Mouse (Mus musculus) kidney, postnatal 0 days (tissue): ENCODE results near the gene Pkdrej. TPM values are rescaled to one million over a fixed set of nuclear protein-coding genes. Genes with fewer than 3 reads are reported as not detected.

ENCODE experiments used
- ATAC-seq: fragments of 200-750 bp; cut with Nextera tagmentation; replicated peaks from 2 replicates; pipeline ENCODE4 v1.8.0; 2017; ENCODE audit warnings: low read depth, moderate number of reproducible peaks, moderate TSS enrichment, moderate library complexity; ENCODE audit not compliant: low FRiP score
- DNase-seq: peaks from one replicate; pipeline ENCODE4 v3.0.0-alpha.2; 2016; ENCODE audit warnings: low spot score
- H3K27ac ChIP-seq: fragments of 300-500 bp; sonication (generic); 2 replicates; pipeline ENCODE4 v1.5.1; 2014; ENCODE audit warnings: mild to moderate bottlenecking
- H3K27me3 ChIP-seq: fragments of 300-500 bp; sonication (generic); 2 replicates; pipeline ENCODE4 v1.6.1; 2014; ENCODE audit warnings: low read length, mixed read lengths; ENCODE audit not compliant: insufficient read depth
- H3K36me3 ChIP-seq: fragments of 300-500 bp; sonication (generic); 2 replicates; pipeline ENCODE4 v1.6.1; 2014; ENCODE audit warnings: low read length, mixed read lengths; ENCODE audit not compliant: insufficient read depth
- H3K4me1 ChIP-seq: fragments of 300-500 bp; sonication (generic); replicated peaks from 2 replicates; pipeline ENCODE4 v1.6.1; 2014; ENCODE audit warnings: antibody characterized with exemption, low read length, mixed read lengths; ENCODE audit not compliant: insufficient read depth
- H3K4me2 ChIP-seq: fragments of 300-500 bp; sonication (generic); 2 replicates; pipeline ENCODE4 v1.6.1; 2014; ENCODE audit warnings: mild to moderate bottlenecking, low read length, moderate library complexity, mixed read lengths
- H3K4me3 ChIP-seq: fragments of 300-500 bp; sonication (generic); replicated peaks from 2 replicates; pipeline ENCODE4 v1.5.1; 2014; ENCODE audit warnings: low read depth, low read length
- H3K9ac ChIP-seq: fragments of 300-500 bp; sonication (generic); 2 replicates; pipeline ENCODE4 v1.6.1; 2014; ENCODE audit warnings: low read depth, low read length
- H3K9me3 ChIP-seq: fragments of 300-500 bp; sonication (generic); replicated peaks from 2 replicates; pipeline ENCODE4 v1.6.1; 2016; ENCODE audit warnings: low read length, inconsistent platforms, mixed read lengths
- CTCF ChIP-seq: IDR thresholded peaks from 2 replicates; pipeline ENCODE4 v1.5.1; 2016; ENCODE audit warnings: antibody characterized with exemption, low read depth, mild to moderate bottlenecking, moderate library complexity
- WGBS: fragments of 180-500 bp; shearing (Covaris S2); extraction: QIAGEN DNeasy Blood & Tissue Kit; methylation state at CpG from one replicate; pipeline ENCODE4 v1.1.7; 2014; 5-methylcytosine and 5-hydroxymethylcytosine counted together
- polyA plus RNA-seq: library from polyadenylated mRNA; unstranded; fragments of >200 nt; fragmentation: Nextera tagmentation; extraction: Ambion mirVana; gene quantifications from 2 replicates; pipeline ENCODE4 v1.2.1, GENCODE M21; 2015

The Pkdrej gene
- polyA plus RNA-seq, 1 experiment from 2014 or later: 0.13 TPM

DNA sequence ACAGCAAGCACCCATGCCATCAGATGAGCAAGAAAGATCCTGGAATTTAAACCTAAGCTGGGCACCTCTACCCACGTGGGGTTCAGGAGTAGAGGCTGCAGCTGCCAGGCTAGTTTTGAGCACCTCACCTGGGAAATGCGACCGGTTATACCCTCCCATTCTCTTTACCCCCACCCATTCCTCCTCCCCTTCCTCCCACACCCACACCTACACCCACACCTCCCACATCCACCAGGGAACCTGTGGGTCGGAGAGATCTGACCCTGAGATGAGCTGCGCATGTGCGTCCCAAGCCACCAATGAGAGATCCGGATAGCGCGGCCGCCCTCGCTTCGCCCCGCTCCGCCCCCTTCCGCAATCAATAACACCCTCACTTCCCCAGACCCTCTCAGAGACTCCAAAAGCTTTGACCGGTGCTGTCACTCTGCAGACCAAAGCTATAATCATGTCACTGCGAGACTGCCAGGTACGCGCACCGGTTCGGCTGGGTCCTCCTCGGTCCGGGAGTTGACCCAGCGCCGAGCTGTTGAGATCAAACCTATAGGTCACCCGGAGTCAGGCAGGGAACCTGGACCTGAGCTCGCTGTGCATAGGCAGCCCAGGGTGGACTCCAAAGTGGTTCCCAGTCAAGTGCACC, 10.5 kb upstream of the Pkdrej start, which contains the start of gene Ttc38:
Gene Ttc38 (plus strand): TSS at position 353 of the 637 bp plus-strand sequence.
- peak within 1 kb of the TSS; percentile 63; the same call in 1 of the 2 replicates for H3K27ac ChIP-seq

DNA sequence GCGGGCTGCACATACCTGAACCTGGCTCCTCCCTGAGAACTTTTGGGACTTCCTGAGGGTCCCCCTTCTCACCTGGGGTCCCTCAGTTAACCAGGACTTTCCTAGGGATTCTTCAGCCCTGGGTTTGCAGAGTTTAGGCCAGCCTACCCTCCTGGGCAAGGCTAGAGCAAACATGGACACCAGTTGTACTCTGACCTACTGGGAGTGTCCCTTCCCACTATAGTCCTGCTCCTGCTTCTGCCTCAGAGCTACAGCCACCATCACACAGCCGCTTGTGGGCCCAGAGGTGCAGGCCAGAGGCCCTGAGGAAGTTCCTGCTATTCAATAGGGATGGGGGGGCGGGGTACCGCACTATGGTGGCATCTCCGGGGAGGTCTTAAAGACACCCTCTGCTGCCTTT, 7.9 kb upstream of the Pkdrej start:
- WGBS: 75% methylated on average over 5 of the region's 5 CpGs
- DNase-seq: no peak
- no peaks in the 10 kb centered on the region for H3K27me3 ChIP-seq
- 0 out of 2 replicates have a peak, but pooled peaks cover 3% of the 10 kb centered on the region for H3K4me1 ChIP-seq
- no peak for ATAC-seq
- H3K27ac ChIP-seq: no peak overlapping the region
- no peak overlapping the region for H3K4me3 ChIP-seq
- no peaks in the 10 kb centered on the region for H3K9me3 ChIP-seq
- TF ChIP-seq CTCF: no peak
- no peak overlapping the region for H3K9ac ChIP-seq
- H3K36me3 ChIP-seq: no peaks in the 10 kb centered on the region
- H3K4me2 ChIP-seq: no peak overlapping the region

More for the DNA sequence above, 10.5 kb upstream of the Pkdrej start, which contains the start of gene Ttc38:
- no peak for TF ChIP-seq CTCF
- H3K27me3 ChIP-seq: no peaks in the 10 kb centered on the region
- H3K4me2 ChIP-seq: peak within 1 kb of the TSS; percentile 72
- WGBS: 3% methylated on average over 27 of the region's 27 CpGs
- H3K9me3 ChIP-seq: no peaks in the 10 kb centered on the region
- no peaks in the 10 kb centered on the region for H3K36me3 ChIP-seq
- DNase-seq (peak; percentile 81), ATAC-seq (peak; percentile 86)
- H3K4me3 ChIP-seq: peak within 1 kb of the TSS; percentile 50
- peak within 1 kb of the TSS; percentile 59 for H3K9ac ChIP-seq
- 0 out of 2 replicates have a peak, but pooled peaks cover 3% of the 10 kb centered on the region for H3K4me1 ChIP-seq

GRCm38 (mm10) chr15:85828071-85828470, 6.5 kb upstream of the Pkdrej start:
- Histone ChIP-seq H3K9me3 (no peaks in the 10 kb centered on the region), H3K27me3 (no peaks in the 10 kb centered on the region), H3K27ac (no peak overlapping the region), H3K9ac (no peak overlapping the region), H3K4me1 (0 out of 2 replicates have a peak, but pooled peaks cover 3% of the 10 kb centered on the region), H3K36me3 (no peaks in the 10 kb centered on the region), H3K4me2 (no peak overlapping the region), H3K4me3 (no peak overlapping the region)
- WGBS: 83% methylated on average over 4 of the region's 4 CpGs
- TF ChIP-seq CTCF: no peak
- DNase-seq (no peak), ATAC-seq (no peak)

GRCm38 (mm10) chr15:85826676-85827075, 5.1 kb upstream of the Pkdrej start:
- Histone ChIP-seq H3K4me3 (no peak overlapping the region), H3K9me3 (no peaks in the 10 kb centered on the region), H3K27me3 (no peaks in the 10 kb centered on the region), H3K4me1 (no peaks in the 10 kb centered on the region), H3K9ac (no peak overlapping the region), H3K27ac (no peak overlapping the region), H3K36me3 (no peaks in the 10 kb centered on the region), H3K4me2 (no peak overlapping the region)
- 46% methylated on average over 5 of the region's 5 CpGs for WGBS
- no peak for ATAC-seq
- no peak for DNase-seq
- TF ChIP-seq CTCF: no peak

DNA sequence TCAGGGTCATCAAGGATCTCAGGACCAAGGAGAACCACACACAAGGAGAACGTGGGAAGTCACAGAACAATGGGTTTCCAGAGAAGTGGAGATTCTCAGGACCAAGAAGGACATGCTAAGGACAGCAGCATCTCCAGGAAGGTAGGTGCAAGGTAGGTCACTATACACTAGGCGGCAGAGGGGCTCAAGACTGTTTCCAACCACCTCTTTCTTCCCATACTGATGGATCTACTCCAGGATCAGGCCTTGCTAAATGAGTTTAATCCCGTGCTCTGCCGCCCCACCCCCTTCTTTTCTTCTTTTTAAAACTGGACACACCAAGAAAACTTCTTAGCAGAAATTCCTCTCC, 451 bp upstream of the Pkdrej start:
- peak; percentile 52 for TF ChIP-seq CTCF
- peak overlapping the region; percentile 47 for H3K4me3 ChIP-seq
- ATAC-seq (peak; percentile 65; the same call in 1 of the 2 replicates), DNase-seq (peak; percentile 53)
- H3K27me3 ChIP-seq: peaks cover 5% of the 10 kb centered on the region; the same call in 1 of the 2 replicates
- H3K9me3 ChIP-seq: no peaks in the 10 kb centered on the region
- 7% methylated on average over 4 of the region's 4 CpGs for WGBS
- no peaks in the 10 kb centered on the region for H3K4me1 ChIP-seq
- H3K9ac ChIP-seq: peak overlapping the region; percentile 79
- no peaks in the 10 kb centered on the region for H3K36me3 ChIP-seq
- no peak overlapping the region for H3K27ac ChIP-seq
- peak overlapping the region; percentile 96 for H3K4me2 ChIP-seq

GRCm38 (mm10) chr15:85813428-85813827, 8.1 kb downstream of the Pkdrej start:
- Histone ChIP-seq H3K4me1 (no peaks in the 10 kb centered on the region), H3K4me2 (no peak overlapping the region), H3K27ac (no peak overlapping the region), H3K27me3 (no peaks in the 10 kb centered on the region), H3K9ac (no peak overlapping the region), H3K9me3 (no peaks in the 10 kb centered on the region), H3K4me3 (no peak overlapping the region), H3K36me3 (no peaks in the 10 kb centered on the region)
- TF ChIP-seq CTCF: no peak
- no peak for ATAC-seq
- DNase-seq: no peak
- 66% methylated on average over 10 of the region's 10 CpGs for WGBS
